Comparison of ENCODE assay signal across 8 mouse cellular contexts in the genomic region with DNA sequence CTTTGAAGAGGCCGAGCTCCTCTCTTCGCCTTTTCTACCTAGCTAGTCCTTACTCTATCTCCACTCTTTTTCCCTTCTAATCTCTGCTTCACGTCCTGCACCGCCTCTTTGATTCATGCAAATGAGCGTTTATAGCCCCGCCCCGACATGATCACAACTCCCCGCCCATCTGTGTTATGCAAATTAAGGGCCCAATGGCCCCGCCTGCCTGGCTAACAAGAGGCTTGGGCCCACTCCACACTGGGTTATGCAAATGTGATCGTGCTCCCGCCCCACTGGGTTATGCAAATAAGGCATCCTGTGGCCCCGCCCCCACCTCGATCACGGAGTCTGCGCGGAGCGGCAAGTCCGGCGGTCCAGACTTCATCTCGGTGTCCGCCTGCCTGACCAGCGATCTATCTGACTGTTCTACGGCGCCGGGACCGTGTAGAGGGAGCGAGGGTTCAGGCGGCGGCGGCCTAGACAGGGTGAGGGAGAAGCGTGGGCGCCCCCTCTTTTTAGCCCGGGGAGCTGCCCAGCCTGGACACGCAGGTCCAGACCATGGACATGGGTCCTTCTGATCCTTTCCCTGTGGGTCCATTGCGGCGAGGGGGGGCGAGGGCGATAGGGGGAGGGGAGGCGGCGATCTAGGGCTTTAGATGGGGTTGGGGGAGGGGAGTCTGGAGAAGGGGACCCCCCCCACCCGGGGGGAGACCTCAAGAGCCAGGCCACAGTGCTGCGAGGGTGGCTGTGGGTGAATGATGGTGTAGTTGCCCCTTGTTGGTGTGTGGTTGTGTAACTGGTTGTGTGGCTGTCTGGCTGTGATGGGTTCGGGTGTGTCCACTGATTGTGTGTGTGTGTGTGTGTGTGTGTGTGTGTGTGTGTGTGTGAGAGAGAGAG. TPM values are rescaled to one million over a fixed set of nuclear protein-coding genes. Genes with fewer than 3 reads are reported as not detected.
DNase-seq lines count a peak whose midpoint lies in the region; ATAC-seq and TF ChIP-seq lines count a peak whose summit lies in the region.

TSS of gene Plppr2 (plus strand) at position 342 of the 879 bp plus-strand sequence.

- peaks cover under 1 to 2% of the 10 kb centered on the region in 2 experiments; a peak in 2 of 4 replicates for H3K4me1 ChIP-seq in heart, embryonic 14.5 days (ENCODE audit: control insufficient read depth in 2 of 2, insufficient read depth in 2 of 2, low read length in 2 of 2)
- peaks cover 22% of the 10 kb centered on the region for H3K4me1 ChIP-seq in liver, embryonic 11.5 days (replicated peaks; ENCODE audit: control insufficient read depth, insufficient read depth, low read length)

- peak within 1 kb of the TSS; percentile 52 to 69 for H3K4me3 ChIP-seq in heart, embryonic 14.5 days (ENCODE audit: control insufficient read depth in 1 of 2, insufficient read depth in 1 of 2, low read depth in 1 of 2, low read length in 2 of 2)
- H3K4me3 ChIP-seq in liver, embryonic 11.5 days (ENCODE audit: low read depth, low read length) = peak within 1 kb of the TSS; percentile 62
- peak within 1 kb of the TSS; percentile 34 for H3K4me3 ChIP-seq in myocyte

- no peaks in the 10 kb centered on the region for H3K36me3 ChIP-seq in heart, embryonic 14.5 days (ENCODE audit: control insufficient read depth, insufficient read depth, low read length)
- H3K36me3 ChIP-seq in liver, embryonic 11.5 days (ENCODE audit: control insufficient read depth, insufficient read depth, low read length) = no peaks in the 10 kb centered on the region
- H3K36me3 ChIP-seq in myocyte (ENCODE audit: control insufficient read depth, insufficient read depth) = no peaks in the 10 kb centered on the region

- H3K27ac ChIP-seq in heart, embryonic 14.5 days (replicated peaks in 1 of 2; ENCODE audit: control insufficient read depth in 1 of 2, insufficient read depth in 1 of 2, low read depth in 2 of 2, low read length in 2 of 2) = no peak within 1 kb of the TSS
- no peak within 1 kb of the TSS for H3K27ac ChIP-seq in liver, embryonic 11.5 days (ENCODE audit: low read depth, low read length)

- peaks cover 3% of the 10 kb centered on the region for H3K79me2 ChIP-seq in myocyte (ENCODE audit: control insufficient read depth, insufficient read depth)

- DNase-seq in c-Kit-positive CD71-negative TER-119-negative erythroid progenitor cells, embryonic 14.5 days (ENCODE audit: low read depth) = peak; percentile 91
- peak; percentile 86 for DNase-seq in fibroblast of lung, adult 2 months (ENCODE audit: low read depth)
- peak; percentile 99 for DNase-seq in kidney, postnatal 10 days
- peak; percentile 93 for DNase-seq in liver, embryonic 11.5 days (ENCODE audit: low spot score)
- DNase-seq in spleen, postnatal 4 days (ENCODE audit: low spot score in 2 of 2) = peak; percentile 87 to 92

- ATAC-seq in CD4-positive, CD25-positive, alpha-beta regulatory T cell, adult 4 months = peak; percentile 98
- peak; percentile 95 for ATAC-seq in heart, embryonic 14.5 days (ENCODE audit: insufficient number of reproducible peaks, insufficient read depth, low FRiP score, low read depth)
- ATAC-seq in liver, embryonic 11.5 days (replicated peaks; ENCODE audit: low FRiP score) = peak; percentile 94

- H3K9me3 ChIP-seq in heart, embryonic 14.5 days (ENCODE audit: control insufficient read depth, low read length) = no peaks in the 10 kb centered on the region
- no peaks in the 10 kb centered on the region for H3K9me3 ChIP-seq in liver, embryonic 11.5 days (ENCODE audit: control insufficient read depth, low read length)

- peak within 1 kb of the TSS; percentile 60 for H3ac ChIP-seq in myocyte (ENCODE audit: control insufficient read depth, insufficient read length)

- WGBS in heart, embryonic 14.5 days = 3% methylated on average over 43 of the region's 43 CpGs
- WGBS in liver, embryonic 11.5 days = 3% methylated on average over 39 of the region's 43 CpGs

- peak within 1 kb of the TSS; percentile 80 for H3K4me2 ChIP-seq in heart, embryonic 14.5 days (ENCODE audit: low read length)
- peak within 1 kb of the TSS; percentile 84 for H3K4me2 ChIP-seq in liver, embryonic 11.5 days
- peak within 1 kb of the TSS; percentile 74 for H3K4me2 ChIP-seq in myocyte (ENCODE audit: low read depth)

- H3K9ac ChIP-seq in heart, embryonic 14.5 days (ENCODE audit: low read length) = peak within 1 kb of the TSS; percentile 71
- H3K9ac ChIP-seq in liver, embryonic 11.5 days (ENCODE audit: low read depth, low read length) = peak within 1 kb of the TSS; percentile 52

- TF ChIP-seq POLR2A in myocyte (IDR thresholded peaks at IDR 0.05; ENCODE audit: insufficient read length, low read depth) = peak; percentile 69

- H3K27me3 ChIP-seq in heart, embryonic 14.5 days (ENCODE audit: control insufficient read depth, insufficient read depth, low read length) = no peaks in the 10 kb centered on the region
- H3K27me3 ChIP-seq in liver, embryonic 11.5 days (replicated peaks; ENCODE audit: control insufficient read depth, insufficient read depth, low read length) = no peaks in the 10 kb centered on the region
- H3K27me3 ChIP-seq in myocyte (ENCODE audit: control insufficient read depth, insufficient read depth, insufficient read length) = no peaks in the 10 kb centered on the region

TF ChIP-seq in myocyte, 11 proteins besides CTCF, POLR2A, EP300 and RAD21:
- TF ChIP-seq SRF (IDR thresholded peaks at IDR 0.05; ENCODE audit: control insufficient read depth, insufficient read length, low read depth) (peak; percentile 77), POLR2AphosphoS2 (IDR thresholded peaks at IDR 0.05; ENCODE audit: insufficient read length, low read depth) (peak; percentile 74), MYOG (IDR thresholded peaks at IDR 0.05; ENCODE audit: control insufficient read depth in 1 of 3, insufficient read depth in 1 of 3, insufficient read length in 2 of 3, low read depth in 2 of 3) (no peak)

RNA-seq across cellular contexts. Expression of gene Plppr2, which starts in this region (rescaled TPM):
- under 1 TPM; 0.28 to 0.90 TPM for polyA plus RNA-seq in CD4-positive, CD25-positive, alpha-beta regulatory T cell, adult 4 months (2017; shearing (Covaris generic))
- polyA plus RNA-seq in heart, embryonic 14.5 days (2014; fragmentation: Nextera tagmentation; extraction: Ambion mirVana) = 2.4 and 4.5 TPM in 2 replicates
- 6.1 and 7.2 TPM in 2 replicates for polyA plus RNA-seq in liver, embryonic 11.5 days (2014; fragmentation: Nextera tagmentation; extraction: Ambion mirVana)
- 21.5 TPM for polyA plus RNA-seq in myocyte (2012; fragmentation: generic; extraction: Trizol)

Comparison
In these comparisons a context has a peak if more than half of its experiments do, and no peak if none do; other contexts are left out.
1. Peak in ATAC-seq in CD4-positive, CD25-positive, alpha-beta regulatory T cell, adult 4 months; RNA of the gene not detected or under 1 TPM.